Mouse (Mus musculus) hindbrain, postnatal 0 days (tissue): Measurements from ENCODE around the gene Akr1c13. TPM values are rescaled to one million over a fixed set of nuclear protein-coding genes. Genes with fewer than 3 reads are reported as not detected.

Experiments used
- ATAC-seq: fragments of 200-750 bp; cut with Nextera tagmentation; 2 replicates; pipeline ENCODE4 v1.8.0; 2017; ENCODE audit warnings: mild to moderate bottlenecking, moderate TSS enrichment, moderate library complexity
- DNase-seq: peaks from one replicate; pipeline ENCODE4 v3.0.0-alpha.2; 2015; ENCODE audit warnings: low spot score
- H3K27ac ChIP-seq: fragments of 300-500 bp; sonication (generic); 2 replicates; pipeline ENCODE4 v1.5.1; 2014; ENCODE audit warnings: mild to moderate bottlenecking
- H3K27me3 ChIP-seq: fragments of 300-500 bp; sonication (generic); 2 replicates; pipeline ENCODE4 v1.6.1; 2014; ENCODE audit warnings: low read length, mixed read lengths; ENCODE audit not compliant: insufficient read depth
- H3K36me3 ChIP-seq: fragments of 300-500 bp; sonication (generic); 2 replicates; pipeline ENCODE4 v1.6.1; 2014; ENCODE audit warnings: low read length, mixed read lengths; ENCODE audit not compliant: insufficient read depth
- H3K4me1 ChIP-seq: fragments of 300-500 bp; sonication (generic); 2 replicates; pipeline ENCODE4 v1.6.1; 2014; ENCODE audit warnings: antibody characterized with exemption, low read length, mixed read lengths; ENCODE audit not compliant: insufficient read depth
- H3K4me2 ChIP-seq: fragments of 300-500 bp; sonication (generic); 2 replicates; pipeline ENCODE4 v1.6.1; 2014; ENCODE audit warnings: low read depth, mild to moderate bottlenecking, low read length, moderate library complexity, mixed read lengths
- H3K4me3 ChIP-seq: fragments of 300-500 bp; sonication (generic); 2 replicates; pipeline ENCODE4 v1.5.1; 2014; ENCODE audit warnings: low read length
- H3K9ac ChIP-seq: fragments of 300-500 bp; sonication (generic); replicated peaks from 2 replicates; pipeline ENCODE4 v1.6.1; 2014; ENCODE audit warnings: mild to moderate bottlenecking, low read length, moderate library complexity, mixed read lengths
- H3K9me3 ChIP-seq: fragments of 300-500 bp; sonication (generic); 2 replicates; pipeline ENCODE4 v1.6.1; 2016; ENCODE audit warnings: low read length, mixed read lengths
- CTCF ChIP-seq: IDR thresholded peaks from 2 replicates; pipeline ENCODE4 v1.5.1; 2016; ENCODE audit warnings: antibody characterized with exemption, control low read depth, low read depth
- WGBS: fragments of 180-500 bp; shearing (Covaris S2); extraction: QIAGEN DNeasy Blood & Tissue Kit; methylation state at CpG from one replicate; pipeline ENCODE4 v1.1.7; 2014; 5-methylcytosine and 5-hydroxymethylcytosine counted together
- polyA plus RNA-seq: library from polyadenylated mRNA; unstranded; fragments of >200 nt; fragmentation: Nextera tagmentation; extraction: Ambion mirVana; gene quantifications from 2 replicates; pipeline ENCODE4 v1.2.1, GENCODE M21; 2015
- total RNA-seq: library from RNA; depleted of rRNA; stranded (reverse); fragments of >200 nt; gene quantifications from 2 replicates; pipeline ENCODE4 v1.2.3, GENCODE M21; 2014; rRNA removed

The Akr1c13 gene
- total and polyA plus RNA-seq, 2 experiments from 2014 or later = 0.10 to 4.2 TPM

- no peaks in the 10 kb centered on the region for H3K27me3 ChIP-seq
- no peak overlapping the region for H3K4me3 ChIP-seq
Measured at GRCm38 (mm10) chr13:4233536-4234172, 42.7 kb downstream of the Akr1c13 start.

GRCm38 (mm10) chr13:4244861-4245559 lies 54.1 kb downstream of the Akr1c13 start:
- TF ChIP-seq CTCF = peak; percentile 35; the same call in 1 of the 2 replicates
- H3K4me3 ChIP-seq = peak overlapping the region; percentile 37
- WGBS = 1% methylated on average over 13 of the region's 13 CpGs
- no peaks in the 10 kb centered on the region for H3K4me1 ChIP-seq
- DNase-seq = peak; percentile 51
- peak; percentile 94 for ATAC-seq
- H3K9ac ChIP-seq = peak overlapping the region; percentile 33; the same call in 1 of the 2 replicates
- peak overlapping the region; percentile 54 for H3K4me2 ChIP-seq
- H3K36me3 ChIP-seq = no peaks in the 10 kb centered on the region
- peak overlapping the region; percentile 51; the same call in 1 of the 2 replicates for H3K27ac ChIP-seq
- no peaks in the 10 kb centered on the region for H3K9me3 ChIP-seq
- no peaks in the 10 kb centered on the region for H3K27me3 ChIP-seq

More at GRCm38 (mm10) chr13:4233536-4234172, 42.7 kb downstream of the Akr1c13 start:
- H3K36me3 ChIP-seq = no peaks in the 10 kb centered on the region
- no peak overlapping the region for H3K4me2 ChIP-seq
- no peaks in the 10 kb centered on the region for H3K9me3 ChIP-seq
- ATAC-seq (no peak), DNase-seq (no peak)
- H3K27ac ChIP-seq = no peak overlapping the region
- WGBS = 75% methylated on average over 3 of the region's 3 CpGs
- H3K9ac ChIP-seq = no peak overlapping the region
- H3K4me1 ChIP-seq = no peaks in the 10 kb centered on the region
- TF ChIP-seq CTCF = no peak

GRCm38 (mm10) chr13:4249347-4249746 lies 58.4 kb downstream of the Akr1c13 start:
- Histone ChIP-seq H3K4me2 (no peak overlapping the region), H3K4me1 (no peaks in the 10 kb centered on the region), H3K9ac (no peak overlapping the region), H3K36me3 (no peaks in the 10 kb centered on the region), H3K27ac (no peak overlapping the region), H3K27me3 (no peaks in the 10 kb centered on the region), H3K4me3 (no peak overlapping the region), H3K9me3 (no peaks in the 10 kb centered on the region)
- TF ChIP-seq CTCF = no peak
- DNase-seq (no peak), ATAC-seq (no peak)
- 56% methylated on average over 3 of the region's 3 CpGs for WGBS

Other genes starting within 250 kb of the Akr1c13 start
- 0.18 TPM in 1 of 2 replicates, not detected in the other for gene Ucn3, start 245.8 kb upstream of the Akr1c13 start, total RNA-seq
- gene Ucn3, start 245.8 kb upstream of the Akr1c13 start, polyA plus RNA-seq = 0.29 and 0.55 TPM in 2 replicates
- 0.93 and 1.7 TPM in 2 replicates for gene Akr1c14, start 142.1 kb upstream of the Akr1c13 start, total RNA-seq
- 0.83 and 1.4 TPM in 2 replicates for gene Akr1c14, start 142.1 kb upstream of the Akr1c13 start, polyA plus RNA-seq
- not detected in 2 replicates for gene Akr1c18, start 40.5 kb upstream of the Akr1c13 start, total RNA-seq
- gene Akr1c18, start 40.5 kb upstream of the Akr1c13 start, polyA plus RNA-seq = 0.15 TPM in 1 of 2 replicates, not detected in the other
- gene Akr1c19, start 37.5 kb downstream of the Akr1c13 start, total RNA-seq = 0.73 and 1.1 TPM in 2 replicates
- 5.9 and 6.4 TPM in 2 replicates for gene Akr1c19, start 37.5 kb downstream of the Akr1c13 start, polyA plus RNA-seq
- gene Akr1c12, start 88.3 kb downstream of the Akr1c13 start, total RNA-seq = not detected in 2 replicates
- 0.15 and 0.28 TPM in 2 replicates for gene Akr1c12, start 88.3 kb downstream of the Akr1c13 start, polyA plus RNA-seq
- gene Akr1c6, start 243.2 kb downstream of the Akr1c13 start, total RNA-seq = not detected in 2 replicates
- gene Akr1c6, start 243.2 kb downstream of the Akr1c13 start, polyA plus RNA-seq = not detected in 2 replicates